In the genomic region with DNA sequence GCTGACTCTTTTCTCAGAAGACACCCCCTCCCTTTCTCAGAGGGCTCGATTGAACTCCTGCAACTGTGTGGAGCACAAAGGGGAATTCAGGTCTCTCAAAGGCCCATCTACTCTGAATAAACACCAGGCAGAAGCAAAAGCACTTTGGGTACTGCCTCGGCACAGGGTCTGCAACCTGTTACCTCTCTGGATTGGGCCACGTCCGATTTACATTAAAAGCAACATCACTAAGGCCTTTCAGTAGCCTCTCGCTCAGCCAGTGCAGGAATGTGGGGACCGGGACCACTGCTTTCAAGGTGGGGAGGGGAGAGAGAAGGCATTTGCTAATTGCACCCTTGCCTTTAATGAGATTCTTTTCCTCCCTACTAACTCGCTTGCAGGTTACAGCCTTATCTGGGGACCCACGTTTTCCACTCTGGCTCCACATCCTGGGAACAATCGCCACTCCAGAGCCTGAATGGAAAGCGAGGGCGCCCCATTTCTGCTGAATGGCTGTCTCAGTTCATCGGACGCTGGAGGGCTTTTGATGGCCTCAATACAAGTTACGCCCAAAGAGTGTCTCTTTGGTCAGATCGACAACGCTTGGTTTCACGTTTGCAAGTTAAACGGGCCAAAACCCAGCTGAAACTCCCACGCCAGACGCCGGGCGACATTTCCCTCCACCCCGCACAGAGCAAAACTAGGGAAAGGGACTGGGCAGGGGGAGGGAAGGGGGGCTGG, we compare ENCODE assay signal across 13 mouse cellular contexts. TPM values are rescaled to one million over a fixed set of nuclear protein-coding genes. Genes with fewer than 3 reads are reported as not detected.
DNase-seq lines count a peak whose midpoint lies in the region; ATAC-seq and TF ChIP-seq lines count a peak whose summit lies in the region.
"Had no signal": no experiment of that assay in that cellular context is flagged by ENCODE, and none has a peak within 500 bp of the region (broad histone marks: within the 10 kb centered on the region; RNA-seq: fewer than 3 reads in every experiment).

No protein-coding gene starts in this region.

- H3K9ac ChIP-seq in heart, embryonic 15.5 days: no peak overlapping the region
- no peak overlapping the region for H3K9ac ChIP-seq in forebrain, embryonic 14.5 days (ENCODE audit: low read length)
- no peak overlapping the region for H3K9ac ChIP-seq in limb, embryonic 14.5 days (ENCODE audit: low read depth, low read length, severe bottlenecking)
- no peak overlapping the region for H3K9ac ChIP-seq in kidney, embryonic 14.5 days (ENCODE audit: low read depth, low read length)
- H3K9ac ChIP-seq: intestine, embryonic 15.5 days; lung, embryonic 14.5 days had no signal

- H3K27ac ChIP-seq in heart, embryonic 15.5 days: no peak overlapping the region
- peak overlapping the region; percentile 9; the same call in 1 of the 2 replicates for H3K27ac ChIP-seq in forebrain, embryonic 14.5 days (ENCODE audit: low read depth, low read length)
- no peak overlapping the region for H3K27ac ChIP-seq in limb, embryonic 14.5 days (replicated peaks; ENCODE audit: low read depth, low read length)
- no peak overlapping the region for H3K27ac ChIP-seq in kidney, embryonic 14.5 days (ENCODE audit: low read depth, low read length)
- H3K27ac ChIP-seq: intestine, embryonic 15.5 days had no signal

- TF ChIP-seq POLR2A in limb, embryonic 14.5 days (IDR thresholded peaks at IDR 0.05; ENCODE audit: borderline replicate concordance, extremely low read depth, insufficient read depth, insufficient read length): no peak

- H3K4me2 ChIP-seq in heart, embryonic 15.5 days: 0 out of 2 replicates have a peak overlapping the region, but pooled peaks have one; percentile 6
- H3K4me2 ChIP-seq in forebrain, embryonic 14.5 days (ENCODE audit: low read length): peak overlapping the region; percentile 34
- 0 out of 2 replicates have a peak overlapping the region, but pooled peaks have one; percentile 7 for H3K4me2 ChIP-seq in limb, embryonic 14.5 days (replicated peaks; ENCODE audit: low read depth, low read length, severe bottlenecking)
- no peak overlapping the region for H3K4me2 ChIP-seq in kidney, embryonic 14.5 days (replicated peaks; ENCODE audit: low read depth, low read length)
- H3K4me2 ChIP-seq: intestine, embryonic 15.5 days; lung, embryonic 14.5 days had no signal

- no peak for ATAC-seq in heart, embryonic 15.5 days (replicated peaks; ENCODE audit: insufficient number of reproducible peaks, insufficient read depth, low FRiP score, low read depth)
- ATAC-seq in forebrain, embryonic 14.5 days: peak; percentile 15; the same call in 1 of the 2 replicates
- ATAC-seq in limb, embryonic 14.5 days (ENCODE audit: low FRiP score, low read depth): no peak
- no peak for ATAC-seq in kidney, embryonic 14.5 days (ENCODE audit: low FRiP score, low TSS enrichment)
- ATAC-seq: intestine, embryonic 15.5 days had no signal

- H3K36me3 ChIP-seq in heart, embryonic 15.5 days: no peaks in the 10 kb centered on the region
- H3K36me3 ChIP-seq in forebrain, embryonic 14.5 days (ENCODE audit: control insufficient read depth, insufficient read depth, low read length): no peaks in the 10 kb centered on the region
- H3K36me3 ChIP-seq in limb, embryonic 14.5 days (ENCODE audit: control insufficient read depth, insufficient read depth, low read length): no peaks in the 10 kb centered on the region
- no peaks in the 10 kb centered on the region for H3K36me3 ChIP-seq in kidney, embryonic 14.5 days (ENCODE audit: control insufficient read depth, insufficient read depth, low read length)
- H3K36me3 ChIP-seq: intestine, embryonic 15.5 days had no signal

- H3K4me3 ChIP-seq in heart, embryonic 15.5 days: peak overlapping the region; percentile 8; the same call in 1 of the 2 replicates
- H3K4me3 ChIP-seq in forebrain, embryonic 14.5 days (ENCODE audit: low read depth, low read length): no peak overlapping the region
- no peak overlapping the region for H3K4me3 ChIP-seq in limb, embryonic 14.5 days (replicated peaks; ENCODE audit: low read length)
- no peak overlapping the region for H3K4me3 ChIP-seq in kidney, embryonic 14.5 days (ENCODE audit: low read length)
- H3K4me3 ChIP-seq: intestine, embryonic 15.5 days had no signal

- 3% methylated on average over 23 of the region's 23 CpGs for WGBS in heart, embryonic 15.5 days
- under 1% methylated on average over 23 of the region's 23 CpGs for WGBS in forebrain, embryonic 14.5 days
- 2% methylated on average over 23 of the region's 23 CpGs for WGBS in limb, embryonic 14.5 days
- 1% methylated on average over 23 of the region's 23 CpGs for WGBS in kidney, embryonic 14.5 days

- H3K27me3 ChIP-seq in heart, embryonic 15.5 days: peaks cover 98% of the 10 kb centered on the region
- peaks cover 83% of the 10 kb centered on the region for H3K27me3 ChIP-seq in forebrain, embryonic 14.5 days (replicated peaks; ENCODE audit: control insufficient read depth, insufficient read depth, low read length)
- H3K27me3 ChIP-seq in limb, embryonic 14.5 days (ENCODE audit: control insufficient read depth, insufficient read depth, low read length): peaks cover 86% of the 10 kb centered on the region
- H3K27me3 ChIP-seq in kidney, embryonic 14.5 days (ENCODE audit: control insufficient read depth, insufficient read depth, low read length): peaks cover 91% of the 10 kb centered on the region

- no peak for DNase-seq in heart, postnatal 4 days
- DNase-seq in R1 (ENCODE audit: low read depth, low spot score): peak; percentile 45
- peak; percentile 58 for DNase-seq in forebrain, embryonic 14.5 days (ENCODE audit: low spot score)
- no peak for DNase-seq in limb, embryonic 14.5 days (ENCODE audit: low spot score)
- no peak for DNase-seq in adrenal gland, postnatal 25 days
- DNase-seq in cerebellum, postnatal 10 days: no peak
- DNase-seq: cerebellum, adult 18-20 months; lung, embryonic 14.5 days; thymus, postnatal 4 days had no signal

- H3K9me3 ChIP-seq in heart, embryonic 15.5 days (replicated peaks): no peaks in the 10 kb centered on the region
- no peaks in the 10 kb centered on the region for H3K9me3 ChIP-seq in forebrain, embryonic 14.5 days (replicated peaks; ENCODE audit: control insufficient read depth, low read length)
- no peaks in the 10 kb centered on the region for H3K9me3 ChIP-seq in limb, embryonic 14.5 days (ENCODE audit: control insufficient read depth, low read length)
- H3K9me3 ChIP-seq in kidney, embryonic 14.5 days (ENCODE audit: control insufficient read depth, low read length): no peaks in the 10 kb centered on the region
- H3K9me3 ChIP-seq: intestine, embryonic 15.5 days had no signal

- H3K4me1 ChIP-seq in heart, embryonic 15.5 days (replicated peaks): peaks cover 30% of the 10 kb centered on the region
- peaks cover 14% of the 10 kb centered on the region for H3K4me1 ChIP-seq in forebrain, embryonic 14.5 days (ENCODE audit: control insufficient read depth, insufficient read depth, low read length)
- peaks cover 11% of the 10 kb centered on the region for H3K4me1 ChIP-seq in limb, embryonic 14.5 days (ENCODE audit: control insufficient read depth, insufficient read depth, low read length)
- H3K4me1 ChIP-seq in kidney, embryonic 14.5 days (ENCODE audit: control insufficient read depth, insufficient read depth, low read length): peaks cover 10% of the 10 kb centered on the region; the same call in 1 of the 2 replicates

RNA-seq across cellular contexts. Expression of a gene that starts 4.6 kb away (rescaled TPM):
- not detected in 2 replicates for polyA plus RNA-seq in heart, embryonic 15.5 days (2015; fragmentation: Nextera tagmentation; extraction: Ambion mirVana)
- total RNA-seq in heart, postnatal 4 days (2021): not detected
- polyA plus RNA-seq in forebrain, embryonic 14.5 days (2014; fragmentation: Nextera tagmentation; extraction: Ambion mirVana): 5.6 and 7.4 TPM in 2 replicates
- not detected in 2 replicates for polyA plus RNA-seq in limb, embryonic 14.5 days (2012; rRNA removed)
- polyA plus RNA-seq in limb, embryonic 14.5 days (2014; fragmentation: Nextera tagmentation; extraction: Ambion mirVana): not detected in 2 replicates
- total RNA-seq in adrenal gland, postnatal 25 days (2021): not detected in 2 replicates
- not detected in 2 replicates for polyA plus RNA-seq in kidney, embryonic 14.5 days (2014; fragmentation: Nextera tagmentation; extraction: Ambion mirVana)
- polyA plus RNA-seq: intestine, embryonic 15.5 days; lung, embryonic 14.5 days; spleen, adult 2 months had no signal

RNA-seq across cellular contexts. Expression of a gene that starts 26.2 kb away (rescaled TPM):
- 19.4 and 21.6 TPM in 2 replicates for polyA plus RNA-seq in heart, embryonic 15.5 days (2015; fragmentation: Nextera tagmentation; extraction: Ambion mirVana)
- 10 to 100 TPM; 29.3 to 29.6 TPM for total RNA-seq in heart, postnatal 4 days (2021)
- polyA plus RNA-seq in forebrain, embryonic 14.5 days (2014; fragmentation: Nextera tagmentation; extraction: Ambion mirVana): 40.6 and 48.0 TPM in 2 replicates
- polyA plus RNA-seq in limb, embryonic 14.5 days (2012; rRNA removed): 27.1 and 35.7 TPM in 2 replicates
- polyA plus RNA-seq in limb, embryonic 14.5 days (2014; fragmentation: Nextera tagmentation; extraction: Ambion mirVana): 52.1 and 52.6 TPM in 2 replicates
- total RNA-seq in adrenal gland, postnatal 25 days (2021): 29.6 and 30.8 TPM in 2 replicates
- 40.4 and 51.8 TPM in 2 replicates for polyA plus RNA-seq in kidney, embryonic 14.5 days (2014; fragmentation: Nextera tagmentation; extraction: Ambion mirVana)

Comparison
In these comparisons a context has a peak if more than half of its experiments do, and no peak if none do; other contexts are left out.
1. DNase-seq: peak in R1 (single experiment) and forebrain, embryonic 14.5 days (single experiment); none in heart, postnatal 4 days (single experiment), limb, embryonic 14.5 days (single experiment), adrenal gland, postnatal 25 days (single experiment) and cerebellum, postnatal 10 days (0 of 2).